Mouse (Mus musculus): ENCODE results near the gene Dusp1. TPM values are rescaled to one million over a fixed set of nuclear protein-coding genes. Genes with fewer than 3 reads are reported as not detected.

The Dusp1 gene
- polyA plus RNA-seq, 1 experiment from 2014 or later: 33.4 TPM

GRCm38 (mm10) chr17:26528751-26529150 is 33.2 kb downstream of the Dusp1 start:
- ATAC-seq: no peak
- Histone ChIP-seq H3K4me3 (ENCODE audit: low read depth, low read length) (no peak overlapping the region), H3K4me1 (ENCODE audit: control insufficient read depth, insufficient read depth, low read length) (no peaks in the 10 kb centered on the region), H3K27ac (ENCODE audit: low read length) (no peak overlapping the region), H3K36me3 (ENCODE audit: control insufficient read depth, insufficient read depth, low read length) (no peaks in the 10 kb centered on the region), H3K4me2 (ENCODE audit: low read length) (no peak overlapping the region), H3K27me3 (ENCODE audit: control insufficient read depth, insufficient read depth, low read depth, low read length) (no peaks in the 10 kb centered on the region), H3K9ac (ENCODE audit: low read depth, low read length) (no peak overlapping the region), H3K9me3 (replicated peaks; ENCODE audit: control insufficient read depth, low read length, poor library complexity, severe bottlenecking) (no peaks in the 10 kb centered on the region)
- WGBS: 92% methylated on average over 6 of the region's 6 CpGs

- Histone ChIP-seq H3K4me3 (ENCODE audit: low read depth, low read length) (no peak overlapping the region), H3K27ac (ENCODE audit: low read length) (no peak overlapping the region), H3K36me3 (ENCODE audit: control insufficient read depth, insufficient read depth, low read length) (no peaks in the 10 kb centered on the region), H3K4me2 (ENCODE audit: low read length) (no peak overlapping the region), H3K4me1 (ENCODE audit: control insufficient read depth, insufficient read depth, low read length) (no peaks in the 10 kb centered on the region), H3K9ac (ENCODE audit: low read depth, low read length) (no peak overlapping the region), H3K9me3 (replicated peaks; ENCODE audit: control insufficient read depth, low read length, poor library complexity, severe bottlenecking) (no peaks in the 10 kb centered on the region), H3K27me3 (ENCODE audit: control insufficient read depth, insufficient read depth, low read depth, low read length) (no peaks in the 10 kb centered on the region)
- ATAC-seq: no peak
- WGBS: 95% methylated on average over 9 of the region's 9 CpGs
Measured at GRCm38 (mm10) chr17:26527291-26527690, 34.6 kb downstream of the Dusp1 start.

- Histone ChIP-seq H3K4me2 (ENCODE audit: low read length) (no peak overlapping the region), H3K9me3 (replicated peaks; ENCODE audit: control insufficient read depth, low read length, poor library complexity, severe bottlenecking) (no peaks in the 10 kb centered on the region), H3K4me1 (ENCODE audit: control insufficient read depth, insufficient read depth, low read length) (no peaks in the 10 kb centered on the region), H3K9ac (ENCODE audit: low read depth, low read length) (no peak overlapping the region), H3K4me3 (ENCODE audit: low read depth, low read length) (no peak overlapping the region), H3K27ac (ENCODE audit: low read length) (no peak overlapping the region), H3K27me3 (ENCODE audit: control insufficient read depth, insufficient read depth, low read depth, low read length) (no peaks in the 10 kb centered on the region), H3K36me3 (ENCODE audit: control insufficient read depth, insufficient read depth, low read length) (no peaks in the 10 kb centered on the region)
- WGBS: 66% methylated on average over 7 of the region's 7 CpGs
- ATAC-seq: no peak
Measured at GRCm38 (mm10) chr17:26525316-26525715, 36.6 kb downstream of the Dusp1 start.

- no peaks in the 10 kb centered on the region for H3K4me1 ChIP-seq (ENCODE audit: control insufficient read depth, insufficient read depth, low read length)
- WGBS: 79% methylated on average over 4 of the region's 4 CpGs
- ATAC-seq: no peak
Measured at GRCm38 (mm10) chr17:26524801-26525200, 37.1 kb downstream of the Dusp1 start.

GRCm38 (mm10) chr17:26524316-26524715 is 37.6 kb downstream of the Dusp1 start:
- H3K4me3 ChIP-seq (ENCODE audit: low read depth, low read length): no peak overlapping the region
- H3K27ac ChIP-seq (ENCODE audit: low read length): no peak overlapping the region
- H3K27me3 ChIP-seq (ENCODE audit: control insufficient read depth, insufficient read depth, low read depth, low read length): no peaks in the 10 kb centered on the region
- ATAC-seq: no peak
- no peak overlapping the region for H3K4me2 ChIP-seq (ENCODE audit: low read length)
- no peaks in the 10 kb centered on the region for H3K9me3 ChIP-seq (replicated peaks; ENCODE audit: control insufficient read depth, low read length, poor library complexity, severe bottlenecking)
- H3K36me3 ChIP-seq (ENCODE audit: control insufficient read depth, insufficient read depth, low read length): no peaks in the 10 kb centered on the region
- no peak overlapping the region for H3K9ac ChIP-seq (ENCODE audit: low read depth, low read length)
- no peaks in the 10 kb centered on the region for H3K4me1 ChIP-seq (ENCODE audit: control insufficient read depth, insufficient read depth, low read length)

More at GRCm38 (mm10) chr17:26524801-26525200, 37.1 kb downstream of the Dusp1 start:
- no peak overlapping the region for H3K4me3 ChIP-seq (ENCODE audit: low read depth, low read length)
- H3K9me3 ChIP-seq (replicated peaks; ENCODE audit: control insufficient read depth, low read length, poor library complexity, severe bottlenecking): no peaks in the 10 kb centered on the region
- H3K27ac ChIP-seq (ENCODE audit: low read length): no peak overlapping the region
- no peaks in the 10 kb centered on the region for H3K36me3 ChIP-seq (ENCODE audit: control insufficient read depth, insufficient read depth, low read length)
- H3K4me2 ChIP-seq (ENCODE audit: low read length): no peak overlapping the region
- H3K27me3 ChIP-seq (ENCODE audit: control insufficient read depth, insufficient read depth, low read depth, low read length): no peaks in the 10 kb centered on the region
- H3K9ac ChIP-seq (ENCODE audit: low read depth, low read length): no peak overlapping the region

- Histone ChIP-seq H3K4me2 (ENCODE audit: low read length) (no peak overlapping the region), H3K9me3 (replicated peaks; ENCODE audit: control insufficient read depth, low read length, poor library complexity, severe bottlenecking) (no peaks in the 10 kb centered on the region), H3K4me1 (ENCODE audit: control insufficient read depth, insufficient read depth, low read length) (no peaks in the 10 kb centered on the region), H3K4me3 (ENCODE audit: low read depth, low read length) (no peak overlapping the region), H3K27ac (ENCODE audit: low read length) (no peak overlapping the region), H3K36me3 (ENCODE audit: control insufficient read depth, insufficient read depth, low read length) (no peaks in the 10 kb centered on the region), H3K27me3 (ENCODE audit: control insufficient read depth, insufficient read depth, low read depth, low read length) (no peaks in the 10 kb centered on the region), H3K9ac (ENCODE audit: low read depth, low read length) (no peak overlapping the region)
- 86% methylated on average over 4 of the region's 4 CpGs for WGBS
- no peak for ATAC-seq
Measured at GRCm38 (mm10) chr17:26522711-26523110, 39.2 kb downstream of the Dusp1 start.

GRCm38 (mm10) chr17:26518306-26518705 is 43.6 kb downstream of the Dusp1 start:
- H3K27me3 ChIP-seq (ENCODE audit: control insufficient read depth, insufficient read depth, low read depth, low read length): no peaks in the 10 kb centered on the region
- no peak overlapping the region for H3K27ac ChIP-seq (ENCODE audit: low read length)
- H3K4me1 ChIP-seq (ENCODE audit: control insufficient read depth, insufficient read depth, low read length): no peaks in the 10 kb centered on the region
- H3K9me3 ChIP-seq (replicated peaks; ENCODE audit: control insufficient read depth, low read length, poor library complexity, severe bottlenecking): no peaks in the 10 kb centered on the region
- no peak for ATAC-seq
- H3K9ac ChIP-seq (ENCODE audit: low read depth, low read length): no peak overlapping the region
- no peaks in the 10 kb centered on the region for H3K36me3 ChIP-seq (ENCODE audit: control insufficient read depth, insufficient read depth, low read length)
- H3K4me2 ChIP-seq (ENCODE audit: low read length): no peak overlapping the region
- H3K4me3 ChIP-seq (ENCODE audit: low read depth, low read length): no peak overlapping the region
- WGBS: 86% methylated on average over 3 of the region's 3 CpGs

GRCm38 (mm10) chr17:26515675-26516074 is 46.3 kb downstream of the Dusp1 start:
- Histone ChIP-seq H3K4me2 (ENCODE audit: low read length) (no peak overlapping the region), H3K36me3 (ENCODE audit: control insufficient read depth, insufficient read depth, low read length) (no peaks in the 10 kb centered on the region), H3K9me3 (replicated peaks; ENCODE audit: control insufficient read depth, low read length, poor library complexity, severe bottlenecking) (no peaks in the 10 kb centered on the region), H3K9ac (ENCODE audit: low read depth, low read length) (no peak overlapping the region), H3K4me3 (ENCODE audit: low read depth, low read length) (no peak overlapping the region), H3K27ac (ENCODE audit: low read length) (no peak overlapping the region), H3K27me3 (ENCODE audit: control insufficient read depth, insufficient read depth, low read depth, low read length) (no peaks in the 10 kb centered on the region), H3K4me1 (ENCODE audit: control insufficient read depth, insufficient read depth, low read length) (no peaks in the 10 kb centered on the region)
- WGBS: 90% methylated on average over 4 of the region's 4 CpGs
- ATAC-seq: no peak

GRCm38 (mm10) chr17:26514581-26515030 is 47.3 kb downstream of the Dusp1 start:
- no peak overlapping the region for H3K9ac ChIP-seq (ENCODE audit: low read depth, low read length)
- H3K4me1 ChIP-seq (ENCODE audit: control insufficient read depth, insufficient read depth, low read length): no peaks in the 10 kb centered on the region
- ATAC-seq: no peak
- WGBS: 82% methylated on average over 3 of the region's 3 CpGs
- no peaks in the 10 kb centered on the region for H3K27me3 ChIP-seq (ENCODE audit: control insufficient read depth, insufficient read depth, low read depth, low read length)
- H3K9me3 ChIP-seq (replicated peaks; ENCODE audit: control insufficient read depth, low read length, poor library complexity, severe bottlenecking): no peaks in the 10 kb centered on the region
- H3K4me3 ChIP-seq (ENCODE audit: low read depth, low read length): no peak overlapping the region
- no peaks in the 10 kb centered on the region for H3K36me3 ChIP-seq (ENCODE audit: control insufficient read depth, insufficient read depth, low read length)
- H3K4me2 ChIP-seq (ENCODE audit: low read length): no peak overlapping the region
- no peak overlapping the region for H3K27ac ChIP-seq (ENCODE audit: low read length)

Measured in midbrain, embryonic 16.5 days (tissue).